Mouse (Mus musculus) megakaryocyte, embryonic 14.5 days (primary cell): ENCODE results near the gene Slc22a23.

Experiments used
- FLI1 ChIP-seq: IDR thresholded peaks from 2 replicates; pipeline ENCODE4 v1.6.1; 2012; ENCODE audit warnings: low read length, inconsistent platforms, mixed read lengths
- GATA1 ChIP-seq: IDR thresholded peaks from 3 replicates; pipeline ENCODE4 v1.6.1; 2012; ENCODE audit warnings: mixed read lengths, low read length, inconsistent platforms, borderline replicate concordance

GRCm38 (mm10) chr13:34257177-34257576 is 87.8 kb downstream of the Slc22a23 start:
- TF ChIP-seq GATA1 (no peak), FLI1 (no peak)
